Mouse (Mus musculus) myocyte (in vitro differentiated cells): ENCODE data around the gene 4930469K13Rik. TPM values are rescaled to one million over a fixed set of nuclear protein-coding genes. Genes with fewer than 3 reads are reported as not detected.

Experiments
- H3K27me3 ChIP-seq: one replicate; pipeline ENCODE4 v1.6.1; 2011; ENCODE audit not compliant: control insufficient read depth, insufficient read depth, insufficient read length
- H3K36me3 ChIP-seq: one replicate; pipeline ENCODE4 v1.6.1; 2011; ENCODE audit not compliant: control insufficient read depth, insufficient read depth
- H3K4me2 ChIP-seq: one replicate; pipeline ENCODE4 v1.6.1; 2011; ENCODE audit warnings: low read depth, control low read depth
- H3K4me3 ChIP-seq: one replicate; pipeline ENCODE4 v1.5.1; 2011; ENCODE audit warnings: mild to moderate bottlenecking, control low read depth, moderate library complexity
- H3K79me2 ChIP-seq: one replicate; pipeline ENCODE4 v1.6.1; 2011; ENCODE audit not compliant: control insufficient read depth, insufficient read depth
- H3ac ChIP-seq: one replicate; pipeline ENCODE4 v1.6.1; 2011; ENCODE audit not compliant: control insufficient read depth, insufficient read length
- CEBPB ChIP-seq: IDR thresholded peaks from 2 replicates; pipeline ENCODE4 v1.6.1; 2011; ENCODE audit warnings: mild to moderate bottlenecking, moderate library complexity; ENCODE audit not compliant: poor library complexity, insufficient read depth, severe bottlenecking
- E2F4 ChIP-seq: IDR thresholded peaks from one replicate; pipeline ENCODE4 v1.6.1; 2011; ENCODE audit warnings: mild to moderate bottlenecking, control low read depth, moderate library complexity; ENCODE audit not compliant: insufficient read depth
- MAX ChIP-seq: IDR thresholded peaks from one replicate; pipeline ENCODE4 v1.6.1; 2011; ENCODE audit warnings: low read depth, mild to moderate bottlenecking, control low read depth
- MYOD1 ChIP-seq, 3 experiments: IDR thresholded peaks; one replicate each; pipeline ENCODE4 v1.6.1; 2011; ENCODE audit warnings: control low read depth in 2 of 3, low read depth in 2 of 3, mild to moderate bottlenecking in 2 of 3, moderate library complexity in 1 of 3; ENCODE audit not compliant: insufficient read length in 2 of 3, control insufficient read depth in 1 of 3
- MYOG ChIP-seq, 3 experiments: IDR thresholded peaks; one replicate each; pipeline ENCODE4 v1.6.1; 2011; ENCODE audit warnings: control low read depth in 2 of 3, low read depth in 2 of 3, mild to moderate bottlenecking in 2 of 3; ENCODE audit not compliant: insufficient read length in 2 of 3, control insufficient read depth in 1 of 3, insufficient read depth in 1 of 3
- POLR2A ChIP-seq: IDR thresholded peaks from one replicate; pipeline ENCODE4 v1.6.1; 2011; ENCODE audit warnings: low read depth, mild to moderate bottlenecking, control low read depth, moderate library complexity; ENCODE audit not compliant: insufficient read length
- POLR2AphosphoS2 ChIP-seq: IDR thresholded peaks from one replicate; pipeline ENCODE4 v1.6.1; 2011; ENCODE audit warnings: low read depth, control low read depth; ENCODE audit not compliant: insufficient read length
- REST ChIP-seq: IDR thresholded peaks from one replicate; pipeline ENCODE4 v1.6.1; 2011; ENCODE audit warnings: mild to moderate bottlenecking, control low read depth, moderate library complexity; ENCODE audit not compliant: insufficient read depth, insufficient read length
- SRF ChIP-seq: IDR thresholded peaks from one replicate; pipeline ENCODE4 v1.6.1; 2011; ENCODE audit warnings: low read depth; ENCODE audit not compliant: control insufficient read depth, insufficient read length
- TCF12 ChIP-seq: IDR thresholded peaks from one replicate; pipeline ENCODE4 v1.6.1; 2011; ENCODE audit warnings: mild to moderate bottlenecking, control low read depth; ENCODE audit not compliant: poor library complexity, insufficient read depth, severe bottlenecking
- TCF3 ChIP-seq: IDR thresholded peaks from one replicate; pipeline ENCODE4 v1.6.1; 2011; ENCODE audit warnings: low read depth, control low read depth; ENCODE audit not compliant: insufficient read length
- USF1 ChIP-seq: IDR thresholded peaks from one replicate; pipeline ENCODE4 v1.6.1; 2011; ENCODE audit warnings: low read depth, mild to moderate bottlenecking, control low read depth, moderate library complexity
- polyA plus RNA-seq: library from polyadenylated mRNA; unstranded; fragments of >200 nt; fragmentation: generic; extraction: Trizol; gene quantifications from one replicate; pipeline ENCODE4 v1.2.1, GENCODE M21; 2012; ENCODE audit warnings: missing spikeins

Gene 4930469K13Rik
- polyA plus RNA-seq, 1 experiment = not detected

DNA sequence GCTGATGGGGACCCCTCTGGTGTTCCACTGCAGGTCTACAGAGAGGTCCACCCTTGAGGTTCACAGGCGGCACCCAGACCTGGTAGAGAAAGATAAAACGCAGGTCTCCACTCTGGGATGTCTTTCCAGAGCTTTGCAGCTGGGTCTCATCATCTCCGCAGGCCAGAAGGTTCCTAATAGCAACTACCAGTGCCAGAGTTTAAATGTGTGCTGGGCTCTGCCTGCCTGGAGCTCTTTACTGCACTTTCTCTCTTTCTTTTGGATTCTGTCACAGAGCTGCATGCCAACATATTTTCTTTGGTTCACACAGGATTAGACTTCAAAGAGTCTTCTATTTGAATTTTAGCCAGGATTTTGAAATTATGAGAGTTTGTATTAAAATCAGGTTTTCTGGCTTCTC is 129.2 kb downstream of the 4930469K13Rik start:
- H3ac ChIP-seq = no peak overlapping the region
- no peak for TF ChIP-seq SRF
- no peak for TF ChIP-seq TCF12
- no peak for TF ChIP-seq TCF3
- no peak for TF ChIP-seq MYOG (IDR thresholded peaks at IDR 0.05; ENCODE audit: control insufficient read depth in 1 of 3, insufficient read depth in 1 of 3, insufficient read length in 2 of 3, low read depth in 2 of 3)
- no peak for TF ChIP-seq CEBPB
- no peak for TF ChIP-seq USF1
- TF ChIP-seq POLR2AphosphoS2 = no peak
- no peak for TF ChIP-seq POLR2A
- no peak for TF ChIP-seq MAX
- no peak for TF ChIP-seq E2F4
- TF ChIP-seq REST = no peak
- no peak for TF ChIP-seq MYOD1 (IDR thresholded peaks at IDR 0.05; ENCODE audit: control insufficient read depth in 1 of 3, insufficient read length in 2 of 3, low read depth in 2 of 3)
- no peak overlapping the region for H3K4me3 ChIP-seq
- no peaks in the 10 kb centered on the region for H3K27me3 ChIP-seq
- no peaks in the 10 kb centered on the region for H3K79me2 ChIP-seq
- H3K4me2 ChIP-seq = no peak overlapping the region
- H3K36me3 ChIP-seq = no peaks in the 10 kb centered on the region

GRCm38 (mm10) chr11:33967708-33968107 is 130.6 kb downstream of the 4930469K13Rik start:
- no peak for TF ChIP-seq REST
- TF ChIP-seq CEBPB = no peak
- TF ChIP-seq POLR2AphosphoS2 = no peak
- TF ChIP-seq MAX = no peak
- no peak for TF ChIP-seq POLR2A
- TF ChIP-seq MYOD1 (IDR thresholded peaks at IDR 0.05; ENCODE audit: control insufficient read depth in 1 of 3, insufficient read length in 2 of 3, low read depth in 2 of 3) = no peak
- no peak for TF ChIP-seq TCF12
- no peak for TF ChIP-seq USF1
- no peak for TF ChIP-seq TCF3
- TF ChIP-seq MYOG (IDR thresholded peaks at IDR 0.05; ENCODE audit: control insufficient read depth in 1 of 3, insufficient read depth in 1 of 3, insufficient read length in 2 of 3, low read depth in 2 of 3) = no peak
- TF ChIP-seq E2F4 = no peak
- TF ChIP-seq SRF = no peak
- H3K79me2 ChIP-seq = no peaks in the 10 kb centered on the region
- H3ac ChIP-seq = no peak overlapping the region
- no peaks in the 10 kb centered on the region for H3K36me3 ChIP-seq
- H3K4me2 ChIP-seq = no peak overlapping the region
- no peaks in the 10 kb centered on the region for H3K27me3 ChIP-seq
- H3K4me3 ChIP-seq = no peak overlapping the region

- H3K27me3 ChIP-seq = no peaks in the 10 kb centered on the region
- H3K79me2 ChIP-seq = no peaks in the 10 kb centered on the region
- H3ac ChIP-seq = no peak overlapping the region
- TF ChIP-seq TCF12 (no peak), E2F4 (no peak), CEBPB (no peak), POLR2AphosphoS2 (no peak), MAX (no peak), REST (no peak), SRF (no peak), MYOD1 (IDR thresholded peaks at IDR 0.05; ENCODE audit: control insufficient read depth in 1 of 3, insufficient read length in 2 of 3, low read depth in 2 of 3) (no peak), USF1 (no peak), TCF3 (no peak), POLR2A (no peak), MYOG (IDR thresholded peaks at IDR 0.05; ENCODE audit: control insufficient read depth in 1 of 3, insufficient read depth in 1 of 3, insufficient read length in 2 of 3, low read depth in 2 of 3) (no peak)
- H3K4me2 ChIP-seq = no peak overlapping the region
- no peak overlapping the region for H3K4me3 ChIP-seq
- no peaks in the 10 kb centered on the region for H3K36me3 ChIP-seq
Measured at GRCm38 (mm10) chr11:33965380-33965779, 133.0 kb downstream of the 4930469K13Rik start.

- H3ac ChIP-seq = no peak within 1 kb of the TSS
- TF ChIP-seq MYOD1 (IDR thresholded peaks at IDR 0.05; ENCODE audit: control insufficient read depth in 1 of 3, insufficient read length in 2 of 3, low read depth in 2 of 3) (no peak), TCF12 (no peak), POLR2AphosphoS2 (no peak), SRF (no peak), MYOG (IDR thresholded peaks at IDR 0.05; ENCODE audit: control insufficient read depth in 1 of 3, insufficient read depth in 1 of 3, insufficient read length in 2 of 3, low read depth in 2 of 3) (no peak)
- no peak within 1 kb of the TSS for H3K4me3 ChIP-seq
- H3K4me2 ChIP-seq = no peak within 1 kb of the TSS
- no peaks in the 10 kb centered on the region for H3K27me3 ChIP-seq
- no peaks in the 10 kb centered on the region for H3K36me3 ChIP-seq
- no peaks in the 10 kb centered on the region for H3K79me2 ChIP-seq
Measured at GRCm38 (mm10) chr11:33962688-33963407, 135.5 kb downstream of the 4930469K13Rik start, which contains the start of gene Kcnmb1. Kcnmb1 (plus strand) TSS chr11:33963013.

GRCm38 (mm10) chr11:33962178-33962577 is 136.2 kb downstream of the 4930469K13Rik start:
- no peak overlapping the region for H3K4me2 ChIP-seq
- H3K4me3 ChIP-seq = no peak overlapping the region
- H3K79me2 ChIP-seq = no peaks in the 10 kb centered on the region
- no peak overlapping the region for H3ac ChIP-seq
- no peaks in the 10 kb centered on the region for H3K27me3 ChIP-seq
- H3K36me3 ChIP-seq = no peaks in the 10 kb centered on the region
- no peak for TF ChIP-seq MYOG (IDR thresholded peaks at IDR 0.05; ENCODE audit: control insufficient read depth in 1 of 3, insufficient read depth in 1 of 3, insufficient read length in 2 of 3, low read depth in 2 of 3)
- no peak for TF ChIP-seq USF1
- TF ChIP-seq POLR2AphosphoS2 = no peak
- no peak for TF ChIP-seq SRF
- no peak for TF ChIP-seq REST
- TF ChIP-seq CEBPB = no peak
